Mouse (Mus musculus) spleen, postnatal 36 days (tissue): Measurements from ENCODE around the gene Cerkl.
A peak's percentile ranks its signal among the peaks of the same experiment; 100 is the strongest.

Source experiments
- DNase-seq, 2 experiments: peaks; one replicate each; pipeline ENCODE4 v3.0.0; 2022; ENCODE audit warnings: low spot score in 2 of 2, mixed read lengths in 1 of 2

Gene Cerkl

GRCm38 (mm10) chr2:79456575-79457349, at the start of gene Cerkl, which contains the start of gene Neurod1:
Cerkl (minus strand) TSS chr2:79456785.
Neurod1 (minus strand) TSS chr2:79456751.
- no peak for DNase-seq

DNA sequence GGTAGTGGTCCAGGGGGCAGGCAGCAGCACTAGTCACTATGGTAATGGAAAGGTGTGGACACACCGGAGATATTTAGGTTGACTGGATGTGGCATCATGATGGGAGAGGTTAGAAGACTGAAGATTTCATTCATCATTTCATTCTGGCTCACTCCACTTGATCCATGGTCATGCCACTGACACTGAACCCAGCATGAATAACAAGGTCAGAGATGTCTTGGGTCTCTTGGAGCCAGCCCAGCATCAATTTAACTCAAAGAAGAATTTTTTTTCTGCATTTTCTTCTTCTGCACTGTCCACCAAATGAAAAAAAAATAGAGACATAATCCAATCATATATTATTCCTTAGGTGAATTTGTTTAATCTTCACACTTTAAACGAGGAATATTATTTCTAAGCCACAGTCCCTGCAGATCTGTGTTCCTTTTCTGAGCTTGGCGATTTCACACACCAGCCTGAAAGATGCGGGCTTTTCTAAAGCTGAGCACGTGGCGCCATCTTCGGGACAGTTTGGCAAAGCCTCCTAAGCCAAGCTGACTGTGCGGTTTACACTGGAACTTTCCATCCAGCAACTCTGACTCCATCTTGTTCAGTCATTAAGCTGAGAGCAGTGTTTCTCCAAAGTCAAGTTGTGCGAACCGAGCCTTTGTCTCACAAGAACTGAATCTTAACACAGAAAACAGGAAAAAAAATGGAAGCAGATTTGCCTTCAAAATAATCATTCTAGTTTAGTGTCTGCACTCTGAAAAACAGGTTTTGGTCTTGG, 42.6 kb upstream of the Cerkl start:
- DNase-seq = peak; percentile 13 to 22

- DNase-seq = no peak
These were observed 28.5 kb upstream of the Cerkl start for GRCm38 (mm10) chr2:79485127-79485526.

DNA sequence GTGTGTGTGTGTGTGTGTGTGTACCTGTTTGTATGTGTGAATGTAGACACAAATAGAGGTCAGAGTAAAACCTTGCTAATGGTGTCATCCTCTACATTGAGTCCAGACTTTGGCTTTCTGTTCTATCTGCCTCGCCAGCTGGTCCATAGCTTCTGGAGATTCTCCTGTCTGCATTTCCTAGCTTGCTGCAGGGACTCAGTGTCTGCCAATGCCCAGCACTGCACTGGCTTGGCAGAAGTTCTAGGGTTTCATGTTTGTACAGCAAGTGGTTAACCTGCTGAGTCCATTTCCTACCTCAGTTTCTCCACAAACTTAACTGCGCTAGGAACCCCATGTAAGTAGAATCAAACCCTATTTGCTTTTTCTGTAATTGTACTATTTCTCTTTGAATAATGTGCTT, 25.9 kb upstream of the Cerkl start:
- DNase-seq = no peak

GRCm38 (mm10) chr2:79462411-79462810, 5.8 kb upstream of the Cerkl start:
- DNase-seq = no peak

GRCm38 (mm10) chr2:79461861-79462260, 5.3 kb upstream of the Cerkl start:
- no peak for DNase-seq

DNA sequence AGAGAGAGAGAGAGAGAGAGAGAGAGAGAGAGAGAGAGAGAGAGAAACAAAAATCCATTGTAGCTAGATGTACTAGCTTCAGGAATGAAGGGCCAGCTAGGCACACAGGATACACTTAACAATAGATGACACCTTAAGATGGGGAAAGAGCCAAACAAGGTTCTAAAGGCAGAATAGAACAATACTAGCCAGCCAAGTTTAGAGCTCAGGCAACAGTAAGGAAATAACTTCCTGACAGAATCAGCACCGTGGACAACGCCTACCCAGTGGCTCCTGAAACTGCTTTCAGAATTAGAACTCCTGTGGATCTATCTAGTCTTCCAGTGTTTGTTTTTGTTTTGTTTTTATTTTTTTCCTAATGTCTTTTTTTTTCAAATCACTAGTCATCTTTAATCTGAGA, 4.0 kb upstream of the Cerkl start:
- DNase-seq = no peak

GRCm38 (mm10) chr2:79460107-79460506, 3.5 kb upstream of the Cerkl start:
- DNase-seq = no peak

DNA sequence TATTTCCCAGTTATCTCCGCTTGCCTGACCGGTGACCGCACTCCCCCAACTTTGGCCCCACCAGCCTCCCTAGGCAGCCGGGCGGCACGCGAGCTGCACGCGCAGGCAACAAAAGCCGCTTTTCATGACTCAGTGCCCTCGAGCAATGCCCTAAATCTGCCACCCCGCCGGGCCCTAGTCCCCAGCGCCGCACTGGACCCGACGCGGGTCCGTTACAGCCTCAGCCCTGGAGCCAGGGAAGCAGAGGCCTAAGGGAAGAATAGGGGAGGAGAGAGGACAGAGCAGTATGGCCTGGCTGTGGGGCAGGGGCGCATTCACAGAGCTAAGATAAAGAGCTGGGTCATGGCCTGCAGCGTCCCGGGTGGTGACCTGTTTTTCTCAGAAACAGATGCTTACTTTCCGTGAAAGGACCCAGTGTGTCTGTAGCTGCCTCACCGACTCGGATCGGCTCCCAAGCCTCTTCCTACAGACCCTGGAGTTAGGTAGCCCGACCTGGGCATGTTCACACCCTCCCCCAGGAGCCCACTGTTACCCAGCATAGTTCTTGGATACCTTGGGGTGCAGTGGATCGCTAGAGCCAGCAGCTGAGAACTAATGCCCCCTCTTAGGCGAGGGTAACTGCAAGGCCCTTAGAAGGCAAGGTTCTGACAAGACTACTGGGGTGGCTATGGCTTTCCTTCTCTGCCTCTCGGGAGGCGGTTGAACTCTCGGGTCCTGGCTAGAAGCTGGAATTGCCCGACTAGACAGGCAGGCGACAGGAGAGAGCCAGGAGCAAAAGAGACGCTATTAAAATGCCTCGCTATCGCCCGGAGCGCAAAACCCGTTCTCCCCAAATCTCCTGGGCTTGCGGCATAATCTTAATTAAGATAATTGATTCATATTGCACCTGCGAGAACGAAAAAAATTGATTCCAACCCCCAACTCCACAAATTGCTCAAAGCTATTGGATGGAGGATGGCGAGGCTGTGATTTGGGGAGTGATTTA, 2.8 kb upstream of the Cerkl start:
- no peak for DNase-seq

DNA sequence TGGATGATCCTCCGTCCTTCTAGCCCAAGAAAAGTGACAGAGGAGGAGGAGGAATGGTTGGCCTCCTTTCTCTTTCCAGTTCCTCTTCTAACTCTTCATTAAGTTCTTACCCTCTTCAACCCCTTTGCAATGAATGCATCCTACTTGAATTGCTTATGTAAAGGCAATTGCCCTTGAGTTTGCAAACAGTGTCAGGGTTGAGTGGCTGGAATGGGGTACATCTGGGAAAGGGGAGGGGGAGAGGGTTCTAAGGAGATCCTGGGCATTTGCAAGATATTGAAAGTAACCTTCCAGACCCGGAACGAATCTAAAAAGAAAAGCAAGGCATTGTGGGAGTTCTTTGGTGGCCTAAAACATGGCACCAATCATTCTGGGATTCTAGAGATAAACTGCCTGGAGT, 1.3 kb upstream of the Cerkl start:
- no peak for DNase-seq

DNA sequence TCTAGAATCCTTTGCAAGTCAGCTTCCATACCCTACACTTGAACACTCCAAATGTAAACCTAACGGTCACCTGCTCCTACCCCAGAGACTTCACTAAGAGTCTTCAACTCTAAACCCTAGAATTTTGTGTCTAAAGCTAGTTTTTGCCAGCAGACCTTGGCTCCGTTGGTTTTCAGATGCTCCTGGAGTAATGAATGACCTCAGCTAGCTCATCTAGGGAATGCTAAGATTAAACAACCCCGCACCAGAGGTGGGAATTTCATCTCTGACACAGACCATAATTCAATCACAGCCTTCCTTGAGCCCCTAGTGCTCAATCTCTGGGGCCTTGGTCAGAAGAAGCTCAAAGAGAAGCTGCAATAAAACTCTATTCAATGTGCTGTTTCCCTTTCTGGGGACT, 849 bp upstream of the Cerkl start:
- DNase-seq = no peak

- no peak for DNase-seq
These were observed 939 bp downstream of the Cerkl start for GRCm38 (mm10) chr2:79455646-79456045.

DNA sequence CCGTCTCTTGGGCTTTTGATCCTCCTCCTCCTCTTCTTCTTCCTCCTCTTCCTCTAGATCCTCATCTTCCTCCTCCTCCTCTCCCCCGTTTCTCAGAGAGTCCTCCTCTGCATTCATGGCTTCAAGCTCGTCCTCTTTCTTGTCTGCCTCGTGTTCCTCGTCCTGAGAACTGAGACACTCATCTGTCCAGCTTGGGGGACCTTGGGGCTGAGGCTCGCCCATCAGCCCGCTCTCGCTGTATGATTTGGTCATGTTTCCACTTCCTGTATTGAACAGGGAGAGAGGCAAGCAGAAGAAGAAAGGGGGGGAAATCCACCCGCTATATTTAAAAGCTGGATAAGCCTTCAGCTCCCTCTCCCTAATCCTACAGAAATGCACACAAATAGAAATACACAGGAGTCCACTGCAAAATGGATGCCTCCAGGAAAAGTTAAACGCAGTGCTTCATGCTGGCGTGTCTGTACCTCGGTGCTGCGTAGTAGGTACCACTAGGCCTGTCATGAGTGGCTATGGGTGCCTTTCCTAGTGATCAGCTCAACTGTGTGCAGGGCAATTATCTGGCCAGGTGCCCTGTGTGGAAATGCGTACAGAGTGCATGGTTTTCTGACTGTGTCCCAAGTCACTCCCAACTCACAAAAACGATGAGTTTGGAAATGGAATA, 1.7 kb downstream of the Cerkl start:
- no peak for DNase-seq

GRCm38 (mm10) chr2:79453901-79454781, 2.4 kb downstream of the Cerkl start:
- no peak for DNase-seq

GRCm38 (mm10) chr2:79451438-79451837, 5.1 kb downstream of the Cerkl start:
- no peak for DNase-seq

DNA sequence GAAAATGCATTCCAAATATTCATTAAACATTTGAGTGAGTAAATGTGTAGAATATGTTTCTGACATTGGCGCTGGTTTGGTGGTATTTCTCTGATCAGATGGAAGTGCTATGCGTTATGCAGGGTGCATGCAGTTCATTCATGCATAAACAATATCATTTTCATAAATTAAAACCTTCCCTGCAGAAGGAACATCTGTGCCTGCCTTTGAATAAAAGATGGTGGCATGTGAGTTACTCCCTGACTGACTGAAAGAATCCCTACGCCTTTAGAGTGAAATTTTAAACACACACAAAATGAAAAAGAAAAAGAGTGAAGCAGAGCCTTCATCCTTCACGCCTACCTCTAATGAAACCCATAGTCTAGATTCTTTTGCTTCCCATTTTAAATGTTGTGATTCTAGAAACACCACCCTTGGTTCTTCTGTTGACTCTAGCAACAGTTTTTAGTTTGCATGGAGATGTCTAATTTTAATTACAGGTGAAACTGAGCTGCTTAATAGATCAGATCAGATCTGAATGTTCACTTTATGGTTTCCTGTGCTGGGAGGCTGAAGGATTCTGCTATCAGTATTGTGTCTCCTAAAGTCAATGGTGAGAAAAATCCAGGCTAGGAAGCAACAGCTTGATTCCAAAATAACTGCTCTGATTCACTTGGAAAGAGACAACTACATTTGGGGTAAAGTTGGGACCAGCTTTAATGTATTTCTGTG, 5.7 kb downstream of the Cerkl start:
- no peak for DNase-seq

GRCm38 (mm10) chr2:79449371-79449770, 7.2 kb downstream of the Cerkl start:
- no peak for DNase-seq

- DNase-seq = no peak
These were observed 9.4 kb downstream of the Cerkl start for GRCm38 (mm10) chr2:79447198-79447597.

- no peak for DNase-seq
These were observed 12.5 kb downstream of the Cerkl start for GRCm38 (mm10) chr2:79443861-79444620.
